Mouse (Mus musculus): ENCODE measurements around the gene Tex10. TPM values are rescaled to one million over a fixed set of nuclear protein-coding genes. Genes with fewer than 3 reads are reported as not detected.

Gene Tex10
- 54.0 and 62.9 TPM in 2 replicates for polyA plus RNA-seq (2014; fragmentation: Nextera tagmentation; extraction: Ambion mirVana)

GRCm38 (mm10) chr4:48472792-48473650, at the start of gene Tex10:
Gene Tex10 (minus strand): TSS chr4:48473459.
- WGBS: under 1% methylated on average over 53 of the region's 89 CpGs
- H3K27me3 ChIP-seq (replicated peaks; ENCODE audit: control insufficient read depth, insufficient read depth, low read length): no peaks in the 10 kb centered on the region
- peaks cover 8% of the 10 kb centered on the region for H3K36me3 ChIP-seq (ENCODE audit: control insufficient read depth, insufficient read depth, low read length)
- H3K9ac ChIP-seq (ENCODE audit: low read depth, low read length): peak within 1 kb of the TSS; percentile 95
- DNase-seq (ENCODE audit: low spot score) (peak; percentile 96), ATAC-seq (ENCODE audit: low read depth) (peak; percentile 97)
- peak within 1 kb of the TSS; percentile 98 for H3K4me3 ChIP-seq (ENCODE audit: low read depth, low read length)
- peak within 1 kb of the TSS; percentile 74 for H3K4me2 ChIP-seq (ENCODE audit: low read depth, low read length)
- H3K9me3 ChIP-seq (ENCODE audit: control insufficient read depth, low read length): no peaks in the 10 kb centered on the region
- peak within 1 kb of the TSS; percentile 87 for H3K27ac ChIP-seq (replicated peaks; ENCODE audit: low read depth, low read length)
- H3K4me1 ChIP-seq (ENCODE audit: control insufficient read depth, insufficient read depth, low read length): peaks cover 14% of the 10 kb centered on the region

GRCm38 (mm10) chr4:48510861-48511260, 37.6 kb upstream of the Tex10 start:
- ATAC-seq (ENCODE audit: low read depth): no peak
- H3K4me3 ChIP-seq (ENCODE audit: low read depth, low read length): no peak overlapping the region

GRCm38 (mm10) chr4:48492510-48492909, 19.3 kb upstream of the Tex10 start:
- ATAC-seq (ENCODE audit: low read depth): no peak
- WGBS: 75% methylated on average over 2 of the region's 2 CpGs
- Histone ChIP-seq H3K4me3 (ENCODE audit: low read depth, low read length) (no peak overlapping the region), H3K9me3 (ENCODE audit: control insufficient read depth, low read length) (no peaks in the 10 kb centered on the region), H3K36me3 (ENCODE audit: control insufficient read depth, insufficient read depth, low read length) (no peaks in the 10 kb centered on the region), H3K9ac (ENCODE audit: low read depth, low read length) (no peak overlapping the region), H3K27ac (replicated peaks; ENCODE audit: low read depth, low read length) (no peak overlapping the region), H3K27me3 (replicated peaks; ENCODE audit: control insufficient read depth, insufficient read depth, low read length) (no peaks in the 10 kb centered on the region), H3K4me2 (ENCODE audit: low read depth, low read length) (no peak overlapping the region), H3K4me1 (ENCODE audit: control insufficient read depth, insufficient read depth, low read length) (no peaks in the 10 kb centered on the region)
- DNase-seq (ENCODE audit: low spot score): no peak

More at GRCm38 (mm10) chr4:48510861-48511260, 37.6 kb upstream of the Tex10 start:
- Histone ChIP-seq H3K4me1 (ENCODE audit: control insufficient read depth, insufficient read depth, low read length) (no peaks in the 10 kb centered on the region), H3K9me3 (ENCODE audit: control insufficient read depth, low read length) (peaks cover 8% of the 10 kb centered on the region; the same call in 1 of the 2 replicates), H3K27me3 (replicated peaks; ENCODE audit: control insufficient read depth, insufficient read depth, low read length) (no peaks in the 10 kb centered on the region), H3K36me3 (ENCODE audit: control insufficient read depth, insufficient read depth, low read length) (no peaks in the 10 kb centered on the region), H3K4me2 (ENCODE audit: low read depth, low read length) (no peak overlapping the region), H3K9ac (ENCODE audit: low read depth, low read length) (no peak overlapping the region), H3K27ac (replicated peaks; ENCODE audit: low read depth, low read length) (no peak overlapping the region)
- 56% methylated on average over 2 of the region's 2 CpGs for WGBS
- no peak for DNase-seq (ENCODE audit: low spot score)

- Histone ChIP-seq H3K4me2 (ENCODE audit: low read depth, low read length) (peak overlapping the region; percentile 55), H3K27ac (replicated peaks; ENCODE audit: low read depth, low read length) (no peak overlapping the region), H3K27me3 (replicated peaks; ENCODE audit: control insufficient read depth, insufficient read depth, low read length) (no peaks in the 10 kb centered on the region), H3K4me3 (ENCODE audit: low read depth, low read length) (peak overlapping the region; percentile 38), H3K36me3 (ENCODE audit: control insufficient read depth, insufficient read depth, low read length) (no peaks in the 10 kb centered on the region), H3K9ac (ENCODE audit: low read depth, low read length) (peak overlapping the region; percentile 47), H3K4me1 (ENCODE audit: control insufficient read depth, insufficient read depth, low read length) (no peaks in the 10 kb centered on the region), H3K9me3 (ENCODE audit: control insufficient read depth, low read length) (no peaks in the 10 kb centered on the region)
- WGBS: 8% methylated on average over 14 of the region's 14 CpGs
- ATAC-seq (ENCODE audit: low read depth): peak; percentile 78; the same call in 1 of the 2 replicates
- DNase-seq (ENCODE audit: low spot score): peak; percentile 69
These were observed 18.1 kb upstream of the Tex10 start for GRCm38 (mm10) chr4:48491290-48491743.

GRCm38 (mm10) chr4:48488916-48489315, 15.7 kb upstream of the Tex10 start:
- Histone ChIP-seq H3K27me3 (replicated peaks; ENCODE audit: control insufficient read depth, insufficient read depth, low read length) (no peaks in the 10 kb centered on the region), H3K9ac (ENCODE audit: low read depth, low read length) (no peak overlapping the region), H3K4me2 (ENCODE audit: low read depth, low read length) (no peak overlapping the region), H3K27ac (replicated peaks; ENCODE audit: low read depth, low read length) (no peak overlapping the region), H3K4me3 (ENCODE audit: low read depth, low read length) (no peak overlapping the region), H3K4me1 (ENCODE audit: control insufficient read depth, insufficient read depth, low read length) (no peaks in the 10 kb centered on the region), H3K9me3 (ENCODE audit: control insufficient read depth, low read length) (no peaks in the 10 kb centered on the region), H3K36me3 (ENCODE audit: control insufficient read depth, insufficient read depth, low read length) (no peaks in the 10 kb centered on the region)
- ATAC-seq (ENCODE audit: low read depth) (no peak), DNase-seq (ENCODE audit: low spot score) (no peak)
- 77% methylated on average over 2 of the region's 2 CpGs for WGBS

GRCm38 (mm10) chr4:48481287-48481686, 8.0 kb upstream of the Tex10 start:
- ATAC-seq (ENCODE audit: low read depth) (no peak), DNase-seq (ENCODE audit: low spot score) (peak; percentile 39)
- Histone ChIP-seq H3K4me3 (ENCODE audit: low read depth, low read length) (no peak overlapping the region), H3K9me3 (ENCODE audit: control insufficient read depth, low read length) (peaks cover 11% of the 10 kb centered on the region; the same call in 1 of the 2 replicates), H3K9ac (ENCODE audit: low read depth, low read length) (no peak overlapping the region), H3K4me1 (ENCODE audit: control insufficient read depth, insufficient read depth, low read length) (no peaks in the 10 kb centered on the region), H3K27ac (replicated peaks; ENCODE audit: low read depth, low read length) (no peak overlapping the region), H3K36me3 (ENCODE audit: control insufficient read depth, insufficient read depth, low read length) (no peaks in the 10 kb centered on the region), H3K4me2 (ENCODE audit: low read depth, low read length) (no peak overlapping the region), H3K27me3 (replicated peaks; ENCODE audit: control insufficient read depth, insufficient read depth, low read length) (no peaks in the 10 kb centered on the region)
- 37% methylated on average over 2 of the region's 2 CpGs for WGBS

GRCm38 (mm10) chr4:48473651-48474011, 372 bp upstream of the Tex10 start:
- peaks cover 14% of the 10 kb centered on the region for H3K4me1 ChIP-seq (ENCODE audit: control insufficient read depth, insufficient read depth, low read length)
- peak overlapping the region; percentile 98 for H3K4me3 ChIP-seq (ENCODE audit: low read depth, low read length)
- ATAC-seq (ENCODE audit: low read depth): peak; percentile 2; the same call in 1 of the 2 replicates
- H3K27me3 ChIP-seq (replicated peaks; ENCODE audit: control insufficient read depth, insufficient read depth, low read length): no peaks in the 10 kb centered on the region
- peaks cover 2% of the 10 kb centered on the region for H3K36me3 ChIP-seq (ENCODE audit: control insufficient read depth, insufficient read depth, low read length)
- 68% methylated on average over 2 of the region's 2 CpGs for WGBS
- peak overlapping the region; percentile 74 for H3K4me2 ChIP-seq (ENCODE audit: low read depth, low read length)
- peaks cover 6% of the 10 kb centered on the region; the same call in 1 of the 2 replicates for H3K9me3 ChIP-seq (ENCODE audit: control insufficient read depth, low read length)
- no peak for DNase-seq (ENCODE audit: low spot score)
- H3K9ac ChIP-seq (ENCODE audit: low read depth, low read length): peak overlapping the region; percentile 95; the same call in 1 of the 2 replicates
- no peak overlapping the region for H3K27ac ChIP-seq (replicated peaks; ENCODE audit: low read depth, low read length)

- Histone ChIP-seq H3K27ac (replicated peaks; ENCODE audit: low read depth, low read length) (peak overlapping the region; percentile 87; the same call in 1 of the 2 replicates), H3K9me3 (ENCODE audit: control insufficient read depth, low read length) (no peaks in the 10 kb centered on the region), H3K4me1 (ENCODE audit: control insufficient read depth, insufficient read depth, low read length) (peaks cover 14% of the 10 kb centered on the region), H3K27me3 (replicated peaks; ENCODE audit: control insufficient read depth, insufficient read depth, low read length) (no peaks in the 10 kb centered on the region), H3K36me3 (ENCODE audit: control insufficient read depth, insufficient read depth, low read length) (peaks cover 13% of the 10 kb centered on the region), H3K9ac (ENCODE audit: low read depth, low read length) (peak overlapping the region; percentile 95), H3K4me2 (ENCODE audit: low read depth, low read length) (peak overlapping the region; percentile 74), H3K4me3 (ENCODE audit: low read depth, low read length) (peak overlapping the region; percentile 98)
- peak; percentile 9 for DNase-seq (ENCODE audit: low spot score)
- WGBS: 10% methylated on average over 12 of the region's 12 CpGs
- ATAC-seq (ENCODE audit: low read depth): no peak
These were observed 1.0 kb downstream of the Tex10 start for GRCm38 (mm10) chr4:48472052-48472791.

All from embryonic facial prominence, embryonic 14.5 days (tissue).